In the genomic region with DNA sequence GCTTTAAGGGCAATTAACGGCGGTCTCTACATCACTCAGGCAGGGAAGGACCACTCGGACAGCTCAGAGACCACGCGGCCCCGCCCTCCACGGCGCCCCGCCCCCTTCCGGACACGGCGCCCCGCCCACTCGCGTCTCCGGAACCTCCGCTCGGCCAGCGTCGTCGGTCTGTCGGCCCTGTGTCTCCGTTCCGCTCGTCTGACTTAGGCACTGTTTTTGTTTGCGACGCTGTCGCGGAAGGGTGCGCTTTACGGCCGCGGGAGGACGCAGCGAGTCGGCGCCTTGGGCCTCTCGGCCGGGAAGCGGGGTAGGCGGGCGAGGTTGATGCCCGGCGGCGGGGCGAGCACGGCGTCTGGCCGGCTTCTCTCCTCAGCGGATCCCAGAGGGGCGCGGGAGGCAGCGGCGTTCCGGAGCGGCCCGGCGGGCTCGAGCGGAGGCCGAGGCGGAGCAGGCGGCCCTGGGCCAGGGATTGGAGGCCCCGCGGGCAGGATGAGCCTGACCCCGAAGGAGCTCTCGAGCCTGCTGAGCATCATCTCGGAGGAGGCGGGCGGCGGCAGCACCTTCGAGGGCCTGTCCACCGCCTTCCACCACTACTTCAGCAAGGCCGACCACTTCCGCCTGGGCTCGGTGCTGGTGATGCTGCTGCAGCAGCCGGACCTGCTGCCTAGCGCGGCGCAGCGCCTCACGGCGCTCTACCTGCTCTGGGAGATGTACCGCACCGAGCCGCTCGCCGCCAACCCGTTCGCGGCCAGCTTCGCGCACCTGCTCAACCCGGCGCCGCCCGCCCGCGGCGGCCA, we compare ENCODE assay signal across 8 mouse cellular contexts. TPM values are rescaled to one million over a fixed set of nuclear protein-coding genes. Genes with fewer than 3 reads are reported as not detected.
DNase-seq lines count a peak whose midpoint lies in the region; ATAC-seq and TF ChIP-seq lines count a peak whose summit lies in the region.

No protein-coding gene starts in this region.

- peak; percentile 90 for ATAC-seq in cerebellum, adult (ENCODE audit: insufficient number of reproducible peaks, low FRiP score, low TSS enrichment)
- peak; percentile 95 for ATAC-seq in forebrain, embryonic 13.5 days
- ATAC-seq in liver, postnatal 0 days, result peak; percentile 94
- ATAC-seq in neural tube, embryonic 14.5 days (ENCODE audit: low read depth), result peak; percentile 92

- under 1% methylated on average over 80 of the region's 100 CpGs for WGBS in forebrain, embryonic 13.5 days
- WGBS in large intestine, adult 2 months, result under 1% methylated on average over 99 of the region's 100 CpGs
- 1% methylated on average over 71 of the region's 100 CpGs for WGBS in liver, postnatal 0 days (ENCODE audit: insufficient replicate concordance)
- under 1% methylated on average over 67 of the region's 100 CpGs for WGBS in neural tube, embryonic 14.5 days

- peak overlapping the region; percentile 94 for H3K4me3 ChIP-seq in ES-Bruce4 (ENCODE audit: low read depth, low read length)
- peak overlapping the region; percentile 96 for H3K4me3 ChIP-seq in forebrain, embryonic 13.5 days
- peak overlapping the region; percentile 90 for H3K4me3 ChIP-seq in liver, postnatal 0 days (ENCODE audit: low read depth, low read length)
- H3K4me3 ChIP-seq in neural tube, embryonic 14.5 days (ENCODE audit: low read depth, low read length), result peak overlapping the region; percentile 96

- TF ChIP-seq EP300 in ES-Bruce4 (IDR thresholded peaks at IDR 0.05; ENCODE audit: insufficient read depth, low read depth, low read length), result peak; percentile 27; the same call in 1 of the 2 replicates
- no peak for TF ChIP-seq EP300 in liver, postnatal 0 days (IDR thresholded peaks at IDR 0.05; ENCODE audit: low read depth)

- peak; percentile 99 for DNase-seq in heart, postnatal 10 days
- peak; percentile 98 for DNase-seq in large intestine, adult 2 months (ENCODE audit: low read depth, low spot score)
- DNase-seq in liver, postnatal 0 days, result peak; percentile 98
- DNase-seq in testis, postnatal 10 days (ENCODE audit: low spot score), result peak; percentile 99

- no peak overlapping the region; the same call in 1 of the 2 replicates for H3K27ac ChIP-seq in ES-Bruce4 (ENCODE audit: insufficient read depth, low read length)
- H3K27ac ChIP-seq in forebrain, embryonic 13.5 days, result peak overlapping the region; percentile 89
- H3K27ac ChIP-seq in liver, postnatal 0 days (ENCODE audit: low read depth), result peak overlapping the region; percentile 92
- H3K27ac ChIP-seq in neural tube, embryonic 14.5 days (ENCODE audit: low read depth, low read length), result peak overlapping the region; percentile 91

- H3K36me3 ChIP-seq in ES-Bruce4 (ENCODE audit: control insufficient read depth, insufficient read depth, low read length, poor library complexity, severe bottlenecking), result peaks cover 27% of the 10 kb centered on the region
- peaks cover 29% of the 10 kb centered on the region for H3K36me3 ChIP-seq in forebrain, embryonic 13.5 days (ENCODE audit: poor library complexity, severe bottlenecking)
- peaks cover 21% of the 10 kb centered on the region for H3K36me3 ChIP-seq in liver, postnatal 0 days (replicated peaks; ENCODE audit: insufficient read depth, low read length)
- H3K36me3 ChIP-seq in neural tube, embryonic 14.5 days (ENCODE audit: control insufficient read depth, insufficient read depth, low read length), result peaks cover 28% of the 10 kb centered on the region

- peaks cover 5% of the 10 kb centered on the region for H3K4me1 ChIP-seq in ES-Bruce4 (ENCODE audit: control insufficient read depth, insufficient read depth, low read length)
- H3K4me1 ChIP-seq in forebrain, embryonic 13.5 days, result peaks cover 20% of the 10 kb centered on the region
- peaks cover 16% of the 10 kb centered on the region for H3K4me1 ChIP-seq in liver, postnatal 0 days (ENCODE audit: insufficient read depth)
- peaks cover 14% of the 10 kb centered on the region for H3K4me1 ChIP-seq in neural tube, embryonic 14.5 days (ENCODE audit: control insufficient read depth, insufficient read depth, low read length)

- TF ChIP-seq CTCF in ES-Bruce4 (IDR thresholded peaks at IDR 0.05; ENCODE audit: low read depth, low read length), result no peak
- TF ChIP-seq CTCF in liver, postnatal 0 days (IDR thresholded peaks at IDR 0.05; ENCODE audit: low read depth), result 0 out of 2 replicates have a peak, but pooled peaks have one; percentile 16

- peak; percentile 11 for TF ChIP-seq POLR2A in ES-Bruce4 (IDR thresholded peaks at IDR 0.05; ENCODE audit: insufficient read depth, low read length)

- peak overlapping the region; percentile 85 for H3K4me2 ChIP-seq in forebrain, embryonic 13.5 days
- H3K4me2 ChIP-seq in liver, postnatal 0 days (ENCODE audit: low read depth, low read length), result peak overlapping the region; percentile 99
- H3K4me2 ChIP-seq in neural tube, embryonic 14.5 days (ENCODE audit: low read depth, low read length), result peak overlapping the region; percentile 63

- H3K9me3 ChIP-seq in ES-Bruce4 (replicated peaks; ENCODE audit: control insufficient read depth, insufficient read depth, low read length, poor library complexity, severe bottlenecking), result peaks cover 7% of the 10 kb centered on the region
- H3K9me3 ChIP-seq in forebrain, embryonic 13.5 days (replicated peaks), result no peaks in the 10 kb centered on the region
- no peaks in the 10 kb centered on the region; the same call in 1 of the 2 replicates for H3K9me3 ChIP-seq in liver, postnatal 0 days (ENCODE audit: low read length)
- no peaks in the 10 kb centered on the region for H3K9me3 ChIP-seq in neural tube, embryonic 14.5 days (ENCODE audit: control insufficient read depth, low read length)

- H3K9ac ChIP-seq in ES-Bruce4 (ENCODE audit: low read depth, poor library complexity, severe bottlenecking), result peak overlapping the region; percentile 80
- peak overlapping the region; percentile 95 for H3K9ac ChIP-seq in forebrain, embryonic 13.5 days
- peak overlapping the region; percentile 94 for H3K9ac ChIP-seq in liver, postnatal 0 days (replicated peaks)
- peak overlapping the region; percentile 93 for H3K9ac ChIP-seq in neural tube, embryonic 14.5 days (replicated peaks; ENCODE audit: low read depth, low read length)

- H3K27me3 ChIP-seq in ES-Bruce4 (ENCODE audit: control insufficient read depth, insufficient read depth, low read length, poor library complexity, severe bottlenecking), result no peaks in the 10 kb centered on the region
- H3K27me3 ChIP-seq in forebrain, embryonic 13.5 days, result no peaks in the 10 kb centered on the region
- H3K27me3 ChIP-seq in liver, postnatal 0 days (ENCODE audit: insufficient read depth, low read length), result no peaks in the 10 kb centered on the region
- no peaks in the 10 kb centered on the region for H3K27me3 ChIP-seq in neural tube, embryonic 14.5 days (ENCODE audit: control insufficient read depth, insufficient read depth, low read length)

- intact Hi-C loops in heart, postnatal 10 days (cut with DNase I), result loop anchor here (2.0 kb wide), 1 partner anchor 41 kb away; the partner anchor contains the start of gene Rnf149

RNA-seq across cellular contexts. Expression of gene Cnot11, which starts 0.9 kb away (rescaled TPM):
- 60.0 and 73.3 TPM in 2 replicates for polyA plus RNA-seq in ES-Bruce4 (2011; ENCODE audit: insufficient read depth, insufficient read length, low read depth, missing spikeins)
- polyA plus RNA-seq in forebrain, embryonic 13.5 days (2015; fragmentation: Nextera tagmentation; extraction: Ambion mirVana), result 15.9 and 17.2 TPM in 2 replicates
- total RNA-seq in heart, postnatal 10 days (2021), result 10 to 100 TPM; 17.7 to 18.3 TPM
- polyA plus RNA-seq in large intestine, adult 2 months (2012; rRNA removed), result 10.7 and 12.6 TPM in 2 replicates
- 5.9 and 7.7 TPM in 2 replicates for polyA plus RNA-seq in liver, postnatal 0 days (2015; fragmentation: Nextera tagmentation; extraction: Ambion mirVana)
- 17.1 and 19.9 TPM in 2 replicates for polyA plus RNA-seq in neural tube, embryonic 14.5 days (2014; fragmentation: Nextera tagmentation; extraction: Ambion mirVana)

RNA-seq across cellular contexts. Expression of gene Rnf149, which starts 41.5 kb away (rescaled TPM):
- polyA plus RNA-seq in ES-Bruce4 (2011; ENCODE audit: insufficient read depth, insufficient read length, low read depth, missing spikeins), result 25.4 and 35.4 TPM in 2 replicates
- polyA plus RNA-seq in forebrain, embryonic 13.5 days (2015; fragmentation: Nextera tagmentation; extraction: Ambion mirVana), result 20.0 and 20.7 TPM in 2 replicates
- 10 to 100 TPM; 12.1 to 14.7 TPM for total RNA-seq in heart, postnatal 10 days (2021)
- polyA plus RNA-seq in large intestine, adult 2 months (2012; rRNA removed), result 17.9 and 20.4 TPM in 2 replicates
- polyA plus RNA-seq in liver, postnatal 0 days (2015; fragmentation: Nextera tagmentation; extraction: Ambion mirVana), result 25.9 and 26.9 TPM in 2 replicates
- polyA plus RNA-seq in neural tube, embryonic 14.5 days (2014; fragmentation: Nextera tagmentation; extraction: Ambion mirVana), result 30.3 and 33.9 TPM in 2 replicates

RNA-seq across cellular contexts. Expression of gene Tbc1d8, which starts 57.2 kb away (rescaled TPM):
- polyA plus RNA-seq in ES-Bruce4 (2011; ENCODE audit: insufficient read depth, insufficient read length, low read depth, missing spikeins), result 34.6 and 35.2 TPM in 2 replicates
- 6.1 and 6.9 TPM in 2 replicates for polyA plus RNA-seq in forebrain, embryonic 13.5 days (2015; fragmentation: Nextera tagmentation; extraction: Ambion mirVana)
- 1 to 10 TPM; 6.6 to 7.4 TPM for total RNA-seq in heart, postnatal 10 days (2021)
- 8.0 and 13.5 TPM in 2 replicates for polyA plus RNA-seq in large intestine, adult 2 months (2012; rRNA removed)
- polyA plus RNA-seq in liver, postnatal 0 days (2015; fragmentation: Nextera tagmentation; extraction: Ambion mirVana), result 7.2 and 8.8 TPM in 2 replicates
- polyA plus RNA-seq in neural tube, embryonic 14.5 days (2014; fragmentation: Nextera tagmentation; extraction: Ambion mirVana), result 10.3 and 12.6 TPM in 2 replicates
